Mouse (Mus musculus): Measurements from ENCODE around the gene Clec16a.

Gene Clec16a

DNA sequence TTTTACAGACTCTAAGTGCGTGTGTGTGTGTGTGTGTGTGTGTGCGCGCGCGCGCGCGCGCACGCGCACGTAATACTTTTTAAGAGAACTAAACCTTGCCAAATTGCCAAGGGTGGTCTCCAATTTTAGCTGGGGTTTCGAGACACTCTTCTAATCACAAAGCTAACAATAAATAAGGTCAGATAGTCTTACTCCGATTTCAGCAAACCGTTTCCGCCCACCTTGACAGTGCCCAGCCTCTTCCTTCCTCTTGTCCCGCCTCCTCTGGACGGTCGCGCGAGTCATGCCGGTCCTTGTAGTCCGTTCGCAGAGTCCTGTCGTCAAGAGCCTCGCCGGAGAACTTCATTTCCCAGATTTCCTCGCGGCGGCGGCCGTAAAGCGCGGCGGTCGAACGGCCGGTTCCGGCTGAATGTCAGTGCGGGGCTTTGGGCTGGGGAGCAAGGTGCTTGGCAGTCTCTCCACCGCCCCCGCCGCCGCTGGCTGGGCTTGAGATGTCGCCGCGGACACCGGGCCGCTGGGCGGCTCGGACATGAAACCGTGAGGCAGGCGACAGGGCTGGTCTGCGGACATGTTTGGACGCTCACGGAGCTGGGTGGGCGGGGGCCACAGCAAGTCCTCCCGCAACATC, at the start of gene Clec16a:
Gene Clec16a, plus strand, starts transcription at position 345 of the 628 bp plus-strand sequence.
- DNase-seq (ENCODE audit: extremely low spot score, low read depth, low spot score) = peak; percentile 81

DNA sequence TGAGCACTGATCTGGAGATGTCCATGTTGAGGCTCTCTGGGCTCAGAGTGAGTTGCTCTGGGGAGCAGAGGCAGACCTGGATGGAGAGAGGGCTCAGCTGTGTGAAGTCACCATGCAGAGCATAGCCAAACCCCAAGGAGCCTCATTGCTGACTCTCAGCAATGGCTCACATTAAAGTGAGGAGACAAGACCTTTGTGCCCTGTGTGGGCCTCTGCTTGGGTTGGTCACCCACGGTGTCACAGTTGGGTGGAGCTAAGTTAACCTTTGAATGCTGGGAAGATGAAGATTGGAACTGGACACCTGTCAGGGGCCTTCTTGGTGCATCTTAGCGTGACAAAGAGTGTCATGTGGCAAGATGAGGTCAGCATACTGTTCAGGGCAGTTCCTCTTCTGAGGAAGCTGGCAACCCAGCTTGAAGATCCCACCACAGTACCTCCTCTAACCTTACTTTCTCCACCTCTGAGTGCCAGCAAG, 49.3 kb upstream of the Clec16a start:
- DNase-seq (ENCODE audit: extremely low spot score, low read depth, low spot score) = no peak

DNA sequence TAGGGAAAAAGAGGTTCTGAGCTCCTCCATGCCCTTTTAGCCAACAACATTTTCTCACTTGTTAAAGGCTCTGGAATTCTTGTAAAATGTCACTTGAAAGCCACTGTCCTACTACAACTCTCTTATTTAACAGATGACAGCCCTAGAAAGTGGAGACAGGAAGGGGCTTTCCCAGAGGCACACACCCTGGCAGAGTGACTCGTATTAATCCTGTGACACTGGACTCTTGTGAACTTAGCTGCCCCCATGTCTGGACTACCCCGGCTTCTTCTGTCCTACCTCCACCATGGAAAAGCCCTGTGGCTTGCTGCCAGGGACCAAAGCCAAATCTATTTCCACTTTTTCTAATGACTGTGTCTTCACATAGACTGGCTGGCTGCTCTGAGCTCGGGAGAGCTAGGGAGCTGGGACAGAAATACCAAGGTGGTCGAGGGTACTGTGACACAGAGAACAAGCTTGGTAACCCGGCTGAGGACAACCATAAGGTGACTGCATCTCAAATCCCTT, 47.0 kb upstream of the Clec16a start:
- DNase-seq (ENCODE audit: extremely low spot score, low read depth, low spot score) = no peak

DNA sequence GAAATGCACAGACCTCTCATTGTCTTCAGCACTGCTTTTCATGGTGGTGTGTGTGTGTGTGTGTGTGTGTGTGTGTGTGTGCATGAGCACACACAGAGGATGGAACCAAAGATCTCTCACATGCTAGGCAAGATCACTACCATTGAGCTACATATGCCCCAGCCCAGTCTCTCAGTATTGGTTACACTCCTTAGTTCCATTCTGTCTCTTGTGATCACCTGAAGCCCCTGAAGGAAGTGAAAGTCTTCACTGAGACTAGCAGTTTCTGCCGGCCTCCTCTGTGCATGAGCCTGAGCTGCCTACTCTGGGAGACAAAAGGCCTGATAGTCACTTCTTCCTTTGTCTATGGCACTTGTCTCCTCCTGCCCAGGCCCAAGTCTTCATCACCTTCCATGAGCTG, 46.0 kb upstream of the Clec16a start:
- DNase-seq (ENCODE audit: extremely low spot score, low read depth, low spot score) = no peak

DNA sequence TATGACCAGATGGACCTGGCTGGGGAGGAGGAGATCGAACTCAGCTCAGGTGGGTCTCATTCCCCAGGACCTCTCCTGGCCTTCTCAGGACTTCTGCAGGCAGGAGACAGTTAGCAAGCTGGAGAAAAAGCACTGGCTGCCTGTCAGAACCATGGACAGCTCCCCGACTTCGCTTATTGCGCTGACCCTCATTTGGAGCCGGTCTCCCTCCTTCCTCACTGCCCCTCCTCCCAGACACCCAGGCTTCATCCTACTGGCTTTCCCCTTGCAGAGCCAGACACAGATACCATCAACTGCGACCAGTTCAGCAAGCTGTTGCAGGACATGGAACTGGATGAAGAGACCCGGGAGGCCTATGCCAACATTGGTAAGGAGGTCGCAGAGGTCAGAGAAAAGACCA, 43.3 kb upstream of the Clec16a start:
- peak; percentile 81 for DNase-seq (ENCODE audit: extremely low spot score, low read depth, low spot score)

GRCm38 (mm10) chr16:10503058-10503457, 42.1 kb upstream of the Clec16a start:
- DNase-seq (ENCODE audit: extremely low spot score, low read depth, low spot score) = no peak

- no peak for DNase-seq (ENCODE audit: extremely low spot score, low read depth, low spot score)
These were observed 37.7 kb upstream of the Clec16a start for GRCm38 (mm10) chr16:10507445-10507844.

DNA sequence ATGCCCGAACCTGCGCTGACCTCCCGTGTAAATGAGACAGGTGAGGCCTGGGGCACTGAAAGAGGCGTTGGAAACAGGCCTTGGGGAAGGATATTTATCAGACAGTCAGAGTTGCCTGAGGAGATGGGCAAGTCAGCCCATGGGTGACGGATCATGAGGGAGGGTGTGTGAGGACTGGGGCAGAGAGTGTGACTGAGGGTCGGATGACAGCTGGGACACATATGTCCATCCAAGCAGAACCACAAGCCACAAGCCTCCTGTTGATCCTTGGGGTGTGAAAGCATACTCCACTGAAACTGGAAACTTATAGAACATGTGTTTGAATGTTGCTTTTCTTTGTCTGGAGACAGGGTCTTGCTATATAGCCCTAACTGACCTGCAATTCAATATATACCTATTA, 36.4 kb upstream of the Clec16a start:
- no peak for DNase-seq (ENCODE audit: extremely low spot score, low read depth, low spot score)

DNA sequence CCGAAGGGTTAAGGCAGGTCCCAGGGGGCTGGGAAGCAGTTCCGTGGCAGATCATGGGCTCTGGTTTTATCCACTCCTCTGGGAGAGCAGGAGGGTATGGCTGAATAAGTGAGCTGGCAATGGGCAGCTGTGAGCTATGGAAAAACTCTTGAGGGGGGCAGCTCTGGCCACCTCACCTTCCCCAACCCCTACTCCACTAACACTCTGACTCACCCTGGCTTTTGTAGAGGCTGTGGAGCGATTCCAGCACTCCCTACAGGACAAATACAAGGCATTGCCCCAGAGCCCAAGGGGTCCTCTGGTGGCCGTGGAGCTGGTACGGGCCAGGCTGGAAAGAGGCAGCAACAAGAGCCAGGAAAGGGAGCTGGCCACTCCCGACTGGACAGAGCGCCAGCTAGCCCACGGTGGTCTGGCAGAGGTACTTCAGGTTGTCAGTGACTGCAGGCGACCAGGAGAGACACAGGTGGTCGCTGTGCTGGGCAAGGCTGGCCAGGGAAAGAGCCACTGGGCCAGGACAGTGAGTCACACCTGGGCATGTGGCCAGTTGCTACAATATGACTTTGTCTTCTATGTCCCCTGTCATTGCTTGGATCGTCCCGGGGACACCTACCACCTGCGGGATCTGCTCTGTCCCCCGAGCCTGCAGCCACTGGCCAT, 34.5 kb upstream of the Clec16a start:
- DNase-seq (ENCODE audit: extremely low spot score, low read depth, low spot score) = no peak

GRCm38 (mm10) chr16:10511134-10511520, 34.0 kb upstream of the Clec16a start:
- DNase-seq (ENCODE audit: extremely low spot score, low read depth, low spot score) = no peak

- DNase-seq (ENCODE audit: extremely low spot score, low read depth, low spot score) = no peak
These were observed 29.1 kb upstream of the Clec16a start for GRCm38 (mm10) chr16:10515953-10516572.

GRCm38 (mm10) chr16:10518030-10518429, 27.1 kb upstream of the Clec16a start:
- DNase-seq (ENCODE audit: extremely low spot score, low read depth, low spot score) = no peak

DNA sequence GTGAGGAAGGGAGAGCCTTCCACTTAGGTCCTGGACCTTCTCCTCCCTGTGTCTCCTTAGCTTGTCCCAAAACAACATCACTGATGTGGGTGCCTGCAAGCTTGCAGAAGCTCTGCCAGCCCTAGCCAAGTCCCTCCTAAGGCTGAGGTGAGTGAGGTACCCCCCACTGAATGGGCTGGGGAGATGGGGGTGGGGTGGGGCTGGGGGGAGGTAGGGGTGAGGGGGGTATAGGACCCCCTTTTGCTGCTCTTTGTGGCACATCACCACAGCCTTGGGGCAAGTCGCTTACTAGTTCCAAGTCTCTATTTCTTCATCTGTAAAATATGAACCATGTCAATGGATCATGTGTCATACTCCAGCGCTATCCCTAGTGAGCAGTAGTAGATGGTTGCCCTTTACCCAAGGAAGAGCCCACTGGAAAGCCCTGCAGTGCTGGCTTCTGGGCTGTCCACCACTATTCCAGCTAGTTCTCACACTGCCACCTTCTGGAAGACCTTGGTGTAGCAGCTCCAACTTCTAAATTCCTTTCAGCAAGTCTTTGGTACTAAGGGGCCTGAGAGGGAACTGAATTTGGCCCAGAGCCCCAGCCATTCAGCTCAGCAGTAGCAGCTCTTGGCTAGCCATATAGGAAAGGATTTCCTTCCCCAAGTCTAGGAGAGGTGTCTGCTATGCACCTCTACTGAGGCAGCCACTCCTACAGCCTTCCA, 24.1 kb upstream of the Clec16a start:
- DNase-seq (ENCODE audit: extremely low spot score, low read depth, low spot score) = peak; percentile 83

GRCm38 (mm10) chr16:10522811-10523210, 22.3 kb upstream of the Clec16a start:
- DNase-seq (ENCODE audit: extremely low spot score, low read depth, low spot score) = peak; percentile 44

- no peak for DNase-seq (ENCODE audit: extremely low spot score, low read depth, low spot score)
These were observed 21.5 kb upstream of the Clec16a start for GRCm38 (mm10) chr16:10523650-10524049.

- DNase-seq (ENCODE audit: extremely low spot score, low read depth, low spot score) = no peak
These were observed 20.1 kb upstream of the Clec16a start for GRCm38 (mm10) chr16:10524866-10525609.

DNA sequence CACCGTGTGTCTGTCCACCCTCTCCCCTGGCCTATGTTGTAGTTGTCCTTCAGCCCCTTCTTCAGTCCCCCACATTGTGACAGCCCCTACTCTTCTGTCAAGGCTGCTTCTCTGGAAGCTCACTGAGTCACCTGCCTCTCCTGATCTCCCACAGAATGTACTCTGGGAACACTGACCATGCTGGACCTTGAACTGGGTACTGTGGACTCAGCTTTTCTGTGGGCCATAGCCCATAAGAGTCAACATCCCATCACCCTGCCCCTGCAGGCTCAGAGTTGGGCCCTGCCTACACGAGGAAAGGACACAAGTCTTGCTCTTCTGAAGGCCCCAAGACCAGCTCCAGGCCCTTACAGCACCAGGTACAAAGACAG, 19.5 kb upstream of the Clec16a start:
- DNase-seq (ENCODE audit: extremely low spot score, low read depth, low spot score) = no peak

DNA sequence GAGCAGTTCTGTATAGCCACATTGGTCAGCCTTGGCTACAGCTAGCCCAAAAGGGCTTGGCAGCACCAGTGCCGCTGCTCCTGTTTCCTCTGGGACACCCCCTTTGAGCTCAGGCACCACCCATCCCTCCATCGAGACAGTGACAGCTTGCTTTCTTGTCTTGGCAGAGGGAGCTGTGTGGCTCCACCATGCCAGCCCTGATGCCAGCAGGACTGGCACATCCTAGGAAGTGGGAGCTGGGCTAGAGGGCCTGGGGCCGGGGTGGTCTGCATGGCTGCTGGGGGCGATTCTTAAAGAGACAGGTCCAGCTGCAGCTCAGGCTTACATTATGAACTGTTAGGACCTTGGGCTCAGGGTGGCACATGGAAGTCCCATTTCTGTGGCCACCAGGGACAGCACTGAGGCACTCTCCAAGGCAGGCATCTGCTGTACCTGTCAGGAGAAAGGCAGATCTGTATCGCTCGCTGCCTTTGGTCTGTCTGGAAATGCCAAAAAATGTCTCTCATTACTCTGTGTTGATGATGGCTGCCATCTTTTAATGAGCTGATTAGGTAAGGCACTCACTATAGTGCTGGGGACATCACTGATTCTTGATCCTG, 18.0 kb upstream of the Clec16a start:
- DNase-seq (ENCODE audit: extremely low spot score, low read depth, low spot score) = no peak

- no peak for DNase-seq (ENCODE audit: extremely low spot score, low read depth, low spot score)
These were observed 16.8 kb upstream of the Clec16a start for GRCm38 (mm10) chr16:10528382-10528781.

- DNase-seq (ENCODE audit: extremely low spot score, low read depth, low spot score) = no peak
These were observed 15.0 kb upstream of the Clec16a start for GRCm38 (mm10) chr16:10530179-10530578.

Measured in hindlimb bud, embryonic 11.5 days (tissue).